Mouse (Mus musculus) kidney, postnatal 4 days (tissue): Measurements from ENCODE around the gene Uck2.
A peak's percentile ranks its signal among the peaks of the same experiment; 100 is the strongest.

ENCODE experiments used
- DNase-seq, 2 experiments: peaks; one replicate each; pipeline ENCODE4 v3.0.0; 2021; ENCODE audit warnings: mixed read lengths in 2 of 2

Gene Uck2

DNA sequence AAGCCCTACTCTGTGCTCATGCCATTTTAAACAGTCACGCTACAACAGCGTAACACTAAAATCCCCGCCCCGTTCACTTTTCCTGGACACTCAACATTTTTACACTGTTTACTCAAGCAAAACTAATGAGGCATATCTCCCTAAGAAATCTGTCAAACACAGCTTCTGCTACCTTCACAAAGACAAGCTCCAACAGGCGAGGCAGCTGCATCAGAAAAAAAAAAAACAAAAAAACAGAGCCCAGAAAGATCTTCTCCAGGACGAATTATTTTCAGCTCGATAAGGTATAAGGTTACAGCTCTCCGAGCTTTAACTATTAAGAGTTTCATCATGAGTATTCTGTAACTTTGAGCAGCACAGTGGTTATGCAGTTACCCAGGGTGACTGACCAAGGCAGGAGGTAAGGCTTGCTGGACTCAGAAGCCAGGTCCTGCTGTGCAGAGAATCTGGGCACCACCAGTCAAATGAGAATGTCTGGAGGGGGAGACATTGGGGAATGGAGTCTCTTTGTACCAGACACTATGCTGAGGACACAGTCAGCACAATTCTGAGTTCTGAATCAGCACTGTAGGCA lies 79.9 kb downstream of the Uck2 start:
- no peak for DNase-seq

- no peak for DNase-seq
Measured at GRCm38 (mm10) chr1:167204421-167204820, 80.7 kb downstream of the Uck2 start.

DNA sequence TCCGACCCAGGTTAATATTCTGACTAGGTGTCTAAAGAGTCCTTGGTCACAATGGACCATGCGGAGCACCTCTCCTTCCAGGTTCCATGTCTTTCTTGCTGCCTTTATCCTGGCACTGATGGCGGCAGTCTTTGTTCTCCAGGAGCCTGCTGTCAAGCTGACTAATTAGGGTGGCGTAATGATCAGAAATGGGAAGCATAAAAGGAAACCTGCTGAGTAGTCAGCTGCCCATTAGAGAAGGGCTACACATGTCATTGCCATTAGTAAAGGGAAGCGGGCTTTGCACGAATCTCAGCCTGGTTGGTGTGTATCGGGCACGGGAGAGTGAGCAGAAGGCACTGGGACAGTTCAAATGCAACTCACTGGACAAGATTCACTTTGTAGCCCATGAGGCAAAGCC lies 90.4 kb downstream of the Uck2 start:
- no peak for DNase-seq

GRCm38 (mm10) chr1:167187791-167188190 lies 97.3 kb downstream of the Uck2 start:
- peak; percentile 79 to 81 for DNase-seq

DNA sequence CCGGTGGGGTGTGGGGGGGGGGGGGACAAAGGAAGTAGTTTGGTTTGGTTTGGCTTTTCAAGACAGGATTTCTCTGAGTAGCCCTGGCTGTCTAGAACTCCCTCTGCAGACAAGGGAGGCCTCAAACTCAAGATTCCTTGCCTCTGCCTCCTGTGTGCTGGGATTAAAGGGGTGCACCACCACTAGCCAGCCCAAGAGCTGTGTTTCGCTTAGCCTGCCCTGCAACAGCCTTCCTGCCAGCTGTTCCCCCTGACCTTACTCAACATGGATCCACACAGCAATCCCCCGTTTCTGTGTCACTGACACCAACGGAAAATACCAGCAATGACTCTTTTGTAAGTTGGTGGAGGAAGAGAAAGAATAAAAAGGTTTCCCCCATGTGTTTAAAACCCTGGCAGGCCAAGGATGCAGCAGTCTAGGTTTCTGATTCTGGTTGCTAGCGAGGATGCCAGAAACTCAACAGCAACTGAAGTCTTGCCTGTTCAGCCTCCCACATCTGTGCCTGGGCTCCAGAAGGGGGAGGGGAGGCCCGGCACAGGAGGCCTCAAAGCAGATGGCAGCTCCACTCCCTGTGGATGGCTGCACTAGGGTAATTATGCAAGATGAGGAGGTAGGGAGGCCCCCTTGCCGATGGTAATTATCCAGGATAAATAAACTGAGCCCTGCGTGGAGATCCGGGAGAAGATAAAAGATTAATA lies 103.1 kb downstream of the Uck2 start:
- DNase-seq = peak; percentile 28 to 55
